Mouse (Mus musculus): ENCODE measurements around the gene Iqsec1.
A peak's percentile ranks its signal among the peaks of the same experiment; 100 is the strongest.

Iqsec1 gene

DNA sequence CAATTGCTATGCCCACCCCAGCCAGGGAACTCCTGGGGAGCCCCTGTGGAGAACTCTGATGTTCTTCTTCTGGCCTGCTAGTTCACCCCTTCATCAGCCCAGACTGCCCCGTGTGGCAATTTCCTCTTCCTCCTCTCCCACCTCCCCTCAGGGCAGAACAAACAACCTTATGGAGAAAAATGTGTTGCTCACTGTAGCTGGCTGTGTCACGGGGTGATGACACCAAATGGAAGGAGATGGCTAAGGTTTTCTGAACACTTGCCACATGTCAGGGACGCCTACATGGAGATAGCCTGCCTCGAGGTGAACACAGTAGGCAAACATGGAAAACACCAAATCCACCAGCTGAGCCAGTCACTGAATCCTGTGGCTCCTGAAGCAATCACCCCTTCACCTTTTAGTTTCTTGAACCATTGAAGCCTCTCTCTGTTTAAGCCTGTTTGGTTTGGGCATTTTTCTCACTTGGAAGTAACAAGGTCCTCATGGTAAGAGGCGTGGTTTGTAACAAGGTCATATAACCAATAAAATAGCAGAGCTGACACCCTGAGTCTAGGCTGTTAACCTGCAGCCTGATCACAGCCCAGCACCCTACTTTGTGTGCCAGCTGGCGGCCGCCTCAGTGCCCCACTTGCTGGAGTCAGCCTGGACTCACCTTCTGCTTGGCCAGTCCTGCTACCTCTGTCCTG lies 233.4 kb downstream of the Iqsec1 start:
- no peak for DNase-seq (ENCODE audit: low read depth, low spot score)

DNA sequence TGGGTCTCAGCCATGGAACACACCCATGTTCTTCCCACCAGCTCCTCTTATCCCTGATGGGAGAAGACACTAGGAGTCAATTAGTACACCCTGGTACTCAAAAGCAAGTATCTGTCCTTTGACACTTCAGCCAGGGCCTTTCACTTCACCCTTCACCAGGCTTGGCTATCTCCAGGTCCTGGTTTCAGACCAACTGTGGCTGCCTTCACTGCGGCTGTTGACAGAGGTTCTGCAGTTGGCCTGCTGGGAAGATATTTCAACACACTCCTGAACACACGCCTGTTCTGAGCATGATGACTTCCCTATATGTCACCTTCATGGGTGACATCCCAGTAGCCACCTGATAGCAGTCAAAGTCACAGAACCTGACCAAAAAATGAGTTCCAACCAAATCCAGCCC lies 234.4 kb downstream of the Iqsec1 start:
- no peak for DNase-seq (ENCODE audit: low read depth, low spot score)

DNA sequence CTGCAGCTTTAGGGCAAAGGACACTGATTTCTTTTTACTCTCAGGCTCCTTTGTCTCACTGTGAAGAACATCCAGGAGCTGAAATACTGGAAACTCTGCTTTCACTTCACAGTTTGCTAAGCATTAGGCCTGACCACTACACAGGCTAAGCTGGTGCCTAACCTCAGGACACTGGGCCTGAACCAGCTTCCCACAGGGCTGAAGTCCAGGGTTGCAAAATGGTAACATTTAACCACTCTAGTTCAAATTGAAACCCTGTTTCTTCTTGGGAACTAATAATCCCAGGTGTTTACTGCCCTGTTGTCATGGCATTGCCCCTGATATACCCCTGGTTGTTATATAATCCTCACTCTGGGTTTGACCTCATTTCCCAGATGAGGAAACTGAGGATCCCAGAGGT lies 234.8 kb downstream of the Iqsec1 start:
- no peak for DNase-seq (ENCODE audit: low read depth, low spot score)

DNA sequence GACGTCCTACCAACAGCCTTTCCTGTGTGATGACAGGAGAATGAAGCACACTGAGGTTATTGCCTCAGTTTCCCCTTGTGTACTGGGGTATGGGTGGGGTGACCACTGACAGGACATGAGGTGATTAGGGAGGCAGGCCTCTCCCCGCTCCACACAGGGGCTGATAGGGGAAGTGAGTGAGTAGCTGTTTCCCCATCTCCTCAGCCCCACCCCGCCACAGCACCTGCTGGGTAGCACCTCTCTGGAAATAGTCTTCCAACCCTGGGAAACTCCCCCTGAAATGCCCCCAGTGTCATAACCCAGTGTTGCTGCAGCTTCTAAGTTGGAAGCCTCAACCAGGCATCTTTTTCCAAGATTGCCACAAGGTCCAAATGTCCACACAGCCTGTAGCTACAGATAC lies 236.9 kb downstream of the Iqsec1 start:
- DNase-seq (ENCODE audit: low read depth, low spot score), result no peak

- DNase-seq (ENCODE audit: low read depth, low spot score), result no peak
Measured at GRCm38 (mm10) chr6:90750091-90750490, 238.4 kb downstream of the Iqsec1 start.

DNA sequence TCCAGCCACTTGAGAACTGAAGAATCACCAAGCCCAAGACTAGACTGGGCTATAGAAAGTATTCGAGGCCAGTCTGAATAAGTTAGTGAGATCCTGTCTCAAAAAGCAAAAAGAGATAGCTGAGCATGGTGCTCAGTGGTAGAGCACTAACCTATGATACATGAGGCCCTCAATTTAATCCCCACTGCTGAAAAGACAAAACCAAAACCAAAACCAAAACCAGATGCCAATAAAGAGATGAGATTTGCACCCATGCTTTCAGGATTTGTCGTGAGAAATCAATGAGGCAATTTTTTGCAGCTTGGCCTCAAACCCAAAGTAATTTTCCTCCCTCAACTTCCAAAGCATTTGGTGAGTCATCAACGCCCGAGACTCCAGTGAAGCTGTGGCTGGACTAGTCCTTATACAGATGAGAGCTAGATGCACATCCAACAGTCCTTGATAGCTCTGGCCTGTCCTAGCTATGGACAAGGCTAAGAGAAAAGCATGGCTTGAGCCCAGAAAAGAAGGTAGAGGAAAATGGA lies 239.0 kb downstream of the Iqsec1 start:
- DNase-seq (ENCODE audit: low read depth, low spot score), result no peak

GRCm38 (mm10) chr6:90748976-90749375 lies 239.5 kb downstream of the Iqsec1 start:
- no peak for DNase-seq (ENCODE audit: low read depth, low spot score)

- DNase-seq (ENCODE audit: low read depth, low spot score), result no peak
Measured at GRCm38 (mm10) chr6:90746331-90746864, 242.1 kb downstream of the Iqsec1 start.

DNA sequence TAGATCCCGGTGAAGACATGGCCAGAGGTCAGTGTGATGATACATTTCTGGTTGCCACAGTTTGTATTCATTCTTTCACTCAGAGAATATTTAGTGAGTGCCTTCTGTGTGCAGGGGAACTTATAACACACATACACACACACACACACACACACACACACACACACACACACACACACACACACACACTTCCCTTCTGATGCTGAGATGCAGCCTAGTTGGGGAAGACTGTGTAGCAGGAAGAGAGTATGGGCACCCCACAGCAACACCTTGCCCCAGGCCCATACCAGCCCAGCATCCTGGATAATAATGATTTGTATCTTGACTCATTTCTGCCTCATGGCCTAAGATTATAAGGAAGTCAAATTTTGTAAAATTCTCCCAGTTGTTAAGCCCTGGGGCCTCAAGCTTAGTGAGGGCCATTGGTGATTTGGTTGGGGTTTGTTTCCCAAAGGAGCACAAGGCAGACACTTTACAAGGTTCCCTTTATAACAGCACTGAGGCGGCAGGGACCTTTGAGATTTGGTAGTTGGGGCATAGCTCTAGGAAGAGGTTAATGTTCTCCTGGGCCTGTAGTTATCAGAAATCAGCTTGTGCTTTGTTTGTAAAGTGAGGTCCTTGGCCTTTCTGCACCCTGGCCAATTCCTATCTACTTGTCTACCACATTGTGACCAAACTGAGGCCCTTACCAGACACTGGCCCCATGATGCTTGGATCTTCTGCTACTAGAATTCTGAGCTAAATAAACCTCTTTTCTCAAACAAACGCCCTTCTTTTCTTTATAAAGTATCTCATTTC lies 242.9 kb downstream of the Iqsec1 start:
- DNase-seq (ENCODE audit: low read depth, low spot score), result no peak

- no peak for DNase-seq (ENCODE audit: low read depth, low spot score)
Measured at GRCm38 (mm10) chr6:90742453-90742852, 246.0 kb downstream of the Iqsec1 start.

- DNase-seq (ENCODE audit: low read depth, low spot score), result no peak
Measured at GRCm38 (mm10) chr6:90741717-90742116, 246.8 kb downstream of the Iqsec1 start.

- DNase-seq (ENCODE audit: low read depth, low spot score), result no peak
Measured at GRCm38 (mm10) chr6:90741056-90741420, 247.4 kb downstream of the Iqsec1 start.

GRCm38 (mm10) chr6:90740348-90741055 lies 248.0 kb downstream of the Iqsec1 start:
- no peak for DNase-seq (ENCODE audit: low read depth, low spot score)

GRCm38 (mm10) chr6:90737376-90737775 lies 251.1 kb downstream of the Iqsec1 start:
- DNase-seq (ENCODE audit: low read depth, low spot score), result peak; percentile 96

DNA sequence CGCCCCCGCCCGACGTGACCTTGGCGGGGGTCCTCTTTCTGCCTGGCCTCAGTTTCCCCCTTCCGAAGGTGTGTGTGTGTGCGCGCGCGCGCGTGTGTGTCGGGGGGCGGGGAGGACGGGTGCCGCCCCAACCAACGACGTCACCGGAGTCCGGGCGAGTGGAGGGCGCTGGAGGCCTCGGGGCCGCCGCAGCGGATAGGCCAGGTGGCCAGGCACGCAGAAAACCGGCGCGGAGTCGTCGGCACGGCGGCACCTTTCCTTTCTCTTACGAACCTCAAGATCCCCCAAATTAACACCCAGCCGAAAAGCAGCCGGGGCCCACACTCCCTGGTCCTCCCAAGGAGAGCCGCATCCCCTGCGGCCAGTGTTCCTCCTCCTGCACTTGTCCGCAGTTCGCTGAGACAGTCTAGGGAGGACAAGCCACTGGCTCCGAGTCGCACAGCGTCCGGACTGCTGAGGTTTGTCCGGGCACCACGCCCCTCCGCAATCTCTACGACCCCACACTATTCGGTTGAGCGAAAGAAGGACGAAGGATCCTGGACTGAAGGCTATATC lies 251.7 kb downstream of the Iqsec1 start:
- DNase-seq (ENCODE audit: low read depth, low spot score), result peak; percentile 42

- DNase-seq (ENCODE audit: low read depth, low spot score), result peak; percentile 86
Measured at GRCm38 (mm10) chr6:90736074-90736672, 252.3 kb downstream of the Iqsec1 start.

GRCm38 (mm10) chr6:90735396-90736036 lies 253.0 kb downstream of the Iqsec1 start:
- DNase-seq (ENCODE audit: low read depth, low spot score), result no peak

GRCm38 (mm10) chr6:90734806-90735205 lies 253.7 kb downstream of the Iqsec1 start:
- DNase-seq (ENCODE audit: low read depth, low spot score), result no peak

DNA sequence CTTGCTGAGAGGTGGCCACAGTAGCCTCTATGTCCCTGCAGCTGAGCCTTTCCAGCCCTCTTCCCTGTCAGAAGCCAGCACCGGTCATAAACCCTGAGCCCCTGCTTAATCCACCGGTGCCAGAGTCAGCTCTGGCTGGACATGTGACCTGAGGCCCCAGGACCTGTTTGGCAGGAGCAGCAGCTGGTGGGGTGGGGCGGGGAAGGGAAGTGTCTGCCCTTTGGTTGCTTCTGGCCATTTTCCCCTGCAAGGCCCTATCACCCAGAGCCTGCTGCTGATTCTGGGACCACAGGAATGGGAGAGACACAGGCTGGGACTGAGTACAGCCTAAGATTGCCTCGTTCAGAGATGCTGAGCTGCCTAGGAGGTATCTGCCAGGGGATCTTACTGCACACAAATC lies 257.2 kb downstream of the Iqsec1 start:
- no peak for DNase-seq (ENCODE audit: low read depth, low spot score)

GRCm38 (mm10) chr6:90729829-90730228 lies 258.7 kb downstream of the Iqsec1 start:
- DNase-seq (ENCODE audit: low read depth, low spot score), result no peak

- DNase-seq (ENCODE audit: low read depth, low spot score), result peak; percentile 82
Measured at GRCm38 (mm10) chr6:90728491-90728931, 260.0 kb downstream of the Iqsec1 start.
